Mouse (Mus musculus) liver, adult 2 months (tissue): ENCODE results near the gene Olfr1377.

Experiments
- CTCF ChIP-seq: fragments of 200-500 bp; IDR thresholded peaks from 2 replicates; pipeline ENCODE4 v1.5.1; 2011; ENCODE audit warnings: low read depth, low read length, control low read depth
- POLR2A ChIP-seq: fragments of 200-500 bp; IDR thresholded peaks from 2 replicates; pipeline ENCODE4 v1.6.1; 2011; ENCODE audit warnings: low read length, control low read depth; ENCODE audit not compliant: insufficient read depth; ENCODE audit errors: extremely low read depth

- TF ChIP-seq CTCF (no peak), POLR2A (no peak)
Measured at GRCm38 (mm10) chr11:51011821-51012220, 30.1 kb downstream of the Olfr1377 start.
